Mouse (Mus musculus): Measurements from ENCODE around the gene Brip1. TPM values are rescaled to one million over a fixed set of nuclear protein-coding genes. Genes with fewer than 3 reads are reported as not detected.

Gene Brip1
- polyA plus RNA-seq, 1 experiment from 2014 or later, result 1.7 TPM

GRCm38 (mm10) chr11:86155638-86156037, 45.4 kb downstream of the Brip1 start:
- H3K27ac ChIP-seq (ENCODE audit: low read depth, low read length), result no peak overlapping the region
- H3K4me2 ChIP-seq (ENCODE audit: low read length), result no peak overlapping the region
- no peaks in the 10 kb centered on the region for H3K27me3 ChIP-seq (replicated peaks; ENCODE audit: control insufficient read depth, insufficient read depth, low read length)
- no peaks in the 10 kb centered on the region for H3K36me3 ChIP-seq (ENCODE audit: control insufficient read depth, insufficient read depth, low read length)
- H3K9ac ChIP-seq (ENCODE audit: low read depth, low read length), result no peak overlapping the region
- no peak for ATAC-seq
- H3K9me3 ChIP-seq (ENCODE audit: control insufficient read depth, low read length), result no peaks in the 10 kb centered on the region
- WGBS, result 60% methylated on average over 5 of the region's 5 CpGs
- H3K4me3 ChIP-seq (ENCODE audit: low read length), result no peak overlapping the region
- no peaks in the 10 kb centered on the region for H3K4me1 ChIP-seq (ENCODE audit: control insufficient read depth, insufficient read depth, low read depth, low read length)

- 96% methylated on average over 3 of the region's 3 CpGs for WGBS
- H3K27ac ChIP-seq (ENCODE audit: low read depth, low read length), result no peak overlapping the region
- no peak overlapping the region for H3K4me2 ChIP-seq (ENCODE audit: low read length)
- no peak for ATAC-seq
- no peak overlapping the region for H3K9ac ChIP-seq (ENCODE audit: low read depth, low read length)
- no peaks in the 10 kb centered on the region for H3K27me3 ChIP-seq (replicated peaks; ENCODE audit: control insufficient read depth, insufficient read depth, low read length)
- H3K4me3 ChIP-seq (ENCODE audit: low read length), result no peak overlapping the region
- H3K9me3 ChIP-seq (ENCODE audit: control insufficient read depth, low read length), result no peaks in the 10 kb centered on the region
- H3K4me1 ChIP-seq (ENCODE audit: control insufficient read depth, insufficient read depth, low read depth, low read length), result no peaks in the 10 kb centered on the region
- H3K36me3 ChIP-seq (ENCODE audit: control insufficient read depth, insufficient read depth, low read length), result no peaks in the 10 kb centered on the region
These were observed 69.7 kb downstream of the Brip1 start for GRCm38 (mm10) chr11:86131324-86131723.

DNA sequence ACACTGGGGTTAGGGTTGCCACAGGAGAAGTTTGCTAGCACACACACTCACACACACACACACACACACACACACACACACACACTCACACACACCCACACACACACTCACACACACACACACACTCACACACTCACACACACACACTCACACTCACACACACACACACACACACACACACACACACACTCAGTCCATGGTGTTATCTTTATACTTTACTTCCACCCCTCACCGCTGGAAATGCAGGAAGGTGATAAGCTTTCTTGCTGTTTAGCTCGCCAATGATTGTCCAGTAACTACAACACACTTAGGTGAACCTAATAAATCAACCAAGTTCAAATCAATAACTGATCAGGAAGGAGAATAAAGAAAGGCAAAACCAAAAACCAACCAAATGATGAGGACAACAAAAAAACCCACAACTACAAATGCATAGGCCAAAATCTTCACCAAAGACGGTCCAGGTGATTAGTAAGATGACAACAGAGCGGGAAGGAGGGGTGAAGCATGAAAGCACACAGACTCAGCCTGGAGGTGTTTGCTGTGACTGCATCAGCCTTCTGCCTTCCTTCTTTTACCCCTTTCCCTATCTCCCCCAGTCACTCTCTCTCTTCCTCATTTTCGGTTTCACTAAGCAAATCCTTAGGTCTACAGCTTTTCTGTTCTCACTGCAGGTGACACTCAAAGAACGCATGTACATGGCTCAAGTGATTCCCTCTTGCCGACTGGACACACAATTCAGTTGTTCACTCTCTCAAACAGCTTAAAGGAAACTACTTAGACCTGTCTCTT, 83.7 kb downstream of the Brip1 start:
- Histone ChIP-seq H3K4me3 (ENCODE audit: low read length) (no peak overlapping the region), H3K36me3 (ENCODE audit: control insufficient read depth, insufficient read depth, low read length) (no peaks in the 10 kb centered on the region), H3K9me3 (ENCODE audit: control insufficient read depth, low read length) (no peaks in the 10 kb centered on the region), H3K4me1 (ENCODE audit: control insufficient read depth, insufficient read depth, low read depth, low read length) (no peaks in the 10 kb centered on the region), H3K4me2 (ENCODE audit: low read length) (no peak overlapping the region), H3K9ac (ENCODE audit: low read depth, low read length) (no peak overlapping the region), H3K27ac (ENCODE audit: low read depth, low read length) (no peak overlapping the region), H3K27me3 (replicated peaks; ENCODE audit: control insufficient read depth, insufficient read depth, low read length) (no peaks in the 10 kb centered on the region)
- 89% methylated on average over 7 of the region's 7 CpGs for WGBS
- ATAC-seq, result no peak

GRCm38 (mm10) chr11:86115955-86116354, 85.0 kb downstream of the Brip1 start:
- ATAC-seq, result no peak
- H3K36me3 ChIP-seq (ENCODE audit: control insufficient read depth, insufficient read depth, low read length), result no peaks in the 10 kb centered on the region

DNA sequence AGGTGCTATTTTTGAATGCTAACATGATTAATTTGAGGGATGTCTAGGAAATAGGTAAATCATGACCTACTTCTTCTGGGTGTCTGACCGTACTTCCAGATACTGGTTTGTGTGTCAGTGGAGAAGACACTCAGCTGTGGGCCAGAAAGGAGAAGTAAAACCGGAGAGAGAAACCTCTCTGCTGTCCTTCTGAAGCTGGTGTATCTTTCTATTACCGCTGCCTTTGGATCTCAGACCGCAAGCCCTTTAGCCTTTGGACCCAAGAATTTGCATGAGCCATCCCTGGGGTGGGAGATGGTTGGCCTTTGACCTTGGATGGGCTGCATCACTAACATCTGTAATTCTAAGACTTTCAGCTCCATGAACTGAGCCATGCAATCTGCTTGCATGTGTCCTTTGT, 93.7 kb downstream of the Brip1 start:
- WGBS, result 88% methylated on average over 4 of the region's 4 CpGs
- no peaks in the 10 kb centered on the region for H3K4me1 ChIP-seq (ENCODE audit: control insufficient read depth, insufficient read depth, low read depth, low read length)
- H3K4me3 ChIP-seq (ENCODE audit: low read length), result no peak overlapping the region
- no peak for ATAC-seq
- no peak overlapping the region for H3K27ac ChIP-seq (ENCODE audit: low read depth, low read length)
- H3K36me3 ChIP-seq (ENCODE audit: control insufficient read depth, insufficient read depth, low read length), result no peaks in the 10 kb centered on the region
- no peaks in the 10 kb centered on the region for H3K27me3 ChIP-seq (replicated peaks; ENCODE audit: control insufficient read depth, insufficient read depth, low read length)
- no peak overlapping the region for H3K4me2 ChIP-seq (ENCODE audit: low read length)
- H3K9ac ChIP-seq (ENCODE audit: low read depth, low read length), result no peak overlapping the region
- H3K9me3 ChIP-seq (ENCODE audit: control insufficient read depth, low read length), result no peaks in the 10 kb centered on the region

More at GRCm38 (mm10) chr11:86115955-86116354, 85.0 kb downstream of the Brip1 start:
- WGBS, result 100% methylated on average over 1 of the region's 1 CpGs
- H3K9me3 ChIP-seq (ENCODE audit: control insufficient read depth, low read length), result no peaks in the 10 kb centered on the region
- no peak overlapping the region for H3K4me2 ChIP-seq (ENCODE audit: low read length)
- no peaks in the 10 kb centered on the region for H3K27me3 ChIP-seq (replicated peaks; ENCODE audit: control insufficient read depth, insufficient read depth, low read length)
- no peak overlapping the region for H3K4me3 ChIP-seq (ENCODE audit: low read length)
- no peaks in the 10 kb centered on the region for H3K4me1 ChIP-seq (ENCODE audit: control insufficient read depth, insufficient read depth, low read depth, low read length)
- no peak overlapping the region for H3K9ac ChIP-seq (ENCODE audit: low read depth, low read length)
- no peak overlapping the region for H3K27ac ChIP-seq (ENCODE audit: low read depth, low read length)

DNA sequence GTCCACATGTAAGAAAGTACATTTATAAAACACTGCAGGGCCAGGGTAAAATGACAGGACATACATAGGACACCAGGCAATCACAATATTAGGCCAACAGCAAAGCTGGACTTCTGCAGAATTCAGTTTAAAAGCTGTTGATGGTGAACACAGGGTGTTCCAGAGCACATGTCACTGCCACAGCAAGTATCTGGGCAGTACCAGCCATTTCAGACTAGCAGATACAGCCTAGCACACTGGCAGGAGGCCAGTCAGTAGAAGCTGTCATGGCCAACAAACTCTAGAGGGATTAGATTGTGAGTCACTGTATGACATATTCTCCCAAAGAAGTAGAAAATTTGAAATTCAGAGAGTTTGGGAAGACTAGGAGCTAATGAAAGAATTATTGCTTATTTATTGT, 94.4 kb downstream of the Brip1 start:
- H3K4me2 ChIP-seq (ENCODE audit: low read length), result no peak overlapping the region
- H3K4me1 ChIP-seq (ENCODE audit: control insufficient read depth, insufficient read depth, low read depth, low read length), result no peaks in the 10 kb centered on the region
- no peaks in the 10 kb centered on the region for H3K27me3 ChIP-seq (replicated peaks; ENCODE audit: control insufficient read depth, insufficient read depth, low read length)
- H3K27ac ChIP-seq (ENCODE audit: low read depth, low read length), result no peak overlapping the region
- no peak overlapping the region for H3K4me3 ChIP-seq (ENCODE audit: low read length)
- no peaks in the 10 kb centered on the region for H3K36me3 ChIP-seq (ENCODE audit: control insufficient read depth, insufficient read depth, low read length)
- no peaks in the 10 kb centered on the region for H3K9me3 ChIP-seq (ENCODE audit: control insufficient read depth, low read length)
- H3K9ac ChIP-seq (ENCODE audit: low read depth, low read length), result no peak overlapping the region
- ATAC-seq, result no peak

GRCm38 (mm10) chr11:86101191-86101590, 99.8 kb downstream of the Brip1 start:
- H3K27me3 ChIP-seq (replicated peaks; ENCODE audit: control insufficient read depth, insufficient read depth, low read length), result no peaks in the 10 kb centered on the region
- H3K4me3 ChIP-seq (ENCODE audit: low read length), result no peak overlapping the region
- no peaks in the 10 kb centered on the region for H3K9me3 ChIP-seq (ENCODE audit: control insufficient read depth, low read length)
- H3K4me2 ChIP-seq (ENCODE audit: low read length), result no peak overlapping the region
- H3K4me1 ChIP-seq (ENCODE audit: control insufficient read depth, insufficient read depth, low read depth, low read length), result no peaks in the 10 kb centered on the region
- 86% methylated on average over 6 of the region's 6 CpGs for WGBS
- H3K27ac ChIP-seq (ENCODE audit: low read depth, low read length), result no peak overlapping the region
- no peak overlapping the region for H3K9ac ChIP-seq (ENCODE audit: low read depth, low read length)
- no peaks in the 10 kb centered on the region for H3K36me3 ChIP-seq (ENCODE audit: control insufficient read depth, insufficient read depth, low read length)
- ATAC-seq, result no peak

DNA sequence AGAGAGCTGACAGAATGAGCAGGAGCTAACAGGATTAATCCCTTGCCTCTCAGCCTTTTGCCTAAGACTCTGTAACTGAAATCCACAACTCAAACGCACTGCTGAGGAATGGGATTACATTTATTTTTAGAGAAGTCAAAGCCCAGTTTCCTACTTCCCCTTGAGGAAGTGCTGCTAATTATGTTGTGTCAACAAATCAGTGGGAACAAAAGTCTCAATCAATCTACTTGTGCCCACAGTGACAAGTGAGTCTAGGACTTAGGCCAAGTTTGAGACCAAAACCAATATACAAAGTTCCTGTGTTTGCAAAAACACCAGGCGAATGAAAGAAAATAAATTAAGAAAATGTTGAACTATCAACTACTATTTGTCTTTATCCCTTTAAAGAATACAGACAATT, 101.7 kb downstream of the Brip1 start:
- no peak overlapping the region for H3K4me2 ChIP-seq (ENCODE audit: low read length)
- H3K4me3 ChIP-seq (ENCODE audit: low read length), result no peak overlapping the region
- no peaks in the 10 kb centered on the region for H3K36me3 ChIP-seq (ENCODE audit: control insufficient read depth, insufficient read depth, low read length)
- H3K4me1 ChIP-seq (ENCODE audit: control insufficient read depth, insufficient read depth, low read depth, low read length), result no peaks in the 10 kb centered on the region
- H3K9ac ChIP-seq (ENCODE audit: low read depth, low read length), result no peak overlapping the region
- H3K27ac ChIP-seq (ENCODE audit: low read depth, low read length), result no peak overlapping the region
- H3K27me3 ChIP-seq (replicated peaks; ENCODE audit: control insufficient read depth, insufficient read depth, low read length), result no peaks in the 10 kb centered on the region
- no peak for ATAC-seq
- 70% methylated on average over 2 of the region's 2 CpGs for WGBS
- no peaks in the 10 kb centered on the region for H3K9me3 ChIP-seq (ENCODE audit: control insufficient read depth, low read length)

- H3K4me2 ChIP-seq (ENCODE audit: low read length), result no peak overlapping the region
- ATAC-seq, result no peak
- no peak overlapping the region for H3K9ac ChIP-seq (ENCODE audit: low read depth, low read length)
- no peak overlapping the region for H3K4me3 ChIP-seq (ENCODE audit: low read length)
- no peak overlapping the region for H3K27ac ChIP-seq (ENCODE audit: low read depth, low read length)
- H3K27me3 ChIP-seq (replicated peaks; ENCODE audit: control insufficient read depth, insufficient read depth, low read length), result no peaks in the 10 kb centered on the region
- H3K4me1 ChIP-seq (ENCODE audit: control insufficient read depth, insufficient read depth, low read depth, low read length), result no peaks in the 10 kb centered on the region
- no peaks in the 10 kb centered on the region for H3K36me3 ChIP-seq (ENCODE audit: control insufficient read depth, insufficient read depth, low read length)
- H3K9me3 ChIP-seq (ENCODE audit: control insufficient read depth, low read length), result no peaks in the 10 kb centered on the region
These were observed 112.2 kb downstream of the Brip1 start for GRCm38 (mm10) chr11:86088815-86089214.

Measured in hindbrain, embryonic 16.5 days (tissue).